Mouse (Mus musculus) midbrain, embryonic 12.5 days (tissue): Measurements from ENCODE around the gene F7. TPM values are rescaled to one million over a fixed set of nuclear protein-coding genes. Genes with fewer than 3 reads are reported as not detected.

Source experiments
- ATAC-seq: fragments of 200-750 bp; cut with Nextera tagmentation; 2 replicates; pipeline ENCODE4 v1.8.0; 2017; ENCODE audit warnings: low read depth, moderate TSS enrichment, moderate library complexity; ENCODE audit not compliant: low FRiP score
- H3K27ac ChIP-seq: fragments of 300-500 bp; sonication (generic); replicated peaks from 2 replicates; pipeline ENCODE4 v1.5.1; 2016; ENCODE audit warnings: mild to moderate bottlenecking
- H3K27me3 ChIP-seq: fragments of 300-500 bp; sonication (generic); 2 replicates; pipeline ENCODE4 v1.6.1; 2016; ENCODE audit warnings: mild to moderate bottlenecking
- H3K36me3 ChIP-seq: fragments of 300-500 bp; sonication (generic); 2 replicates; pipeline ENCODE4 v1.6.1; 2016
- H3K4me1 ChIP-seq: fragments of 300-500 bp; sonication (generic); 2 replicates; pipeline ENCODE4 v1.6.1; 2016
- H3K4me2 ChIP-seq: fragments of 300-500 bp; sonication (generic); replicated peaks from 2 replicates; pipeline ENCODE4 v1.6.1; 2016; ENCODE audit warnings: mild to moderate bottlenecking, moderate library complexity
- H3K4me3 ChIP-seq: fragments of 300-500 bp; sonication (generic); 2 replicates; pipeline ENCODE4 v1.5.1; 2016; ENCODE audit warnings: mild to moderate bottlenecking
- H3K9ac ChIP-seq: fragments of 300-500 bp; sonication (generic); replicated peaks from 2 replicates; pipeline ENCODE4 v1.6.1; 2016; ENCODE audit warnings: mild to moderate bottlenecking, moderate library complexity
- H3K9me3 ChIP-seq: fragments of 300-500 bp; sonication (generic); 2 replicates; pipeline ENCODE4 v1.6.1; 2016; ENCODE audit warnings: mild to moderate bottlenecking
- WGBS: fragments of 180-500 bp; shearing (Covaris S2); methylation state at CpG from one replicate; pipeline ENCODE4 v1.1.7; 2016; 5-methylcytosine and 5-hydroxymethylcytosine counted together
- polyA plus RNA-seq: library from polyadenylated mRNA; unstranded; fragments of >200 nt; fragmentation: Nextera tagmentation; extraction: Ambion mirVana; gene quantifications from 2 replicates; pipeline ENCODE4 v1.2.1, GENCODE M21; 2016

Gene F7
- polyA plus RNA-seq, result 0.12 and 0.15 TPM in 2 replicates

GRCm38 (mm10) chr8:13025487-13026224, at the start of gene F7:
TSS of gene F7 (plus strand) at chr8:13026034.
- no peak within 1 kb of the TSS for H3K9ac ChIP-seq
- H3K27ac ChIP-seq, result no peak within 1 kb of the TSS
- H3K4me1 ChIP-seq, result no peaks in the 10 kb centered on the region
- no peaks in the 10 kb centered on the region for H3K27me3 ChIP-seq
- no peak within 1 kb of the TSS for H3K4me3 ChIP-seq
- H3K9me3 ChIP-seq, result no peaks in the 10 kb centered on the region
- H3K4me2 ChIP-seq, result no peak within 1 kb of the TSS
- WGBS, result 64% methylated on average over 10 of the region's 10 CpGs
- ATAC-seq, result no peak
- H3K36me3 ChIP-seq, result peaks cover 3% of the 10 kb centered on the region; the same call in 1 of the 2 replicates

- H3K27ac ChIP-seq, result no peak overlapping the region
- 0 out of 2 replicates have a peak, but pooled peaks cover 2% of the 10 kb centered on the region for H3K4me1 ChIP-seq
- no peak overlapping the region for H3K4me2 ChIP-seq
- ATAC-seq, result no peak
- H3K27me3 ChIP-seq, result no peaks in the 10 kb centered on the region
- 85% methylated on average over 11 of the region's 11 CpGs for WGBS
- H3K9ac ChIP-seq, result no peak overlapping the region
- H3K9me3 ChIP-seq, result no peaks in the 10 kb centered on the region
- peaks cover 62% of the 10 kb centered on the region for H3K36me3 ChIP-seq
- no peak overlapping the region for H3K4me3 ChIP-seq
These were observed 49.5 kb upstream of the F7 start for GRCm38 (mm10) chr8:12976290-12976689.

GRCm38 (mm10) chr8:12976723-12977122, 49.1 kb upstream of the F7 start:
- no peaks in the 10 kb centered on the region for H3K4me1 ChIP-seq
- no peak overlapping the region for H3K27ac ChIP-seq
- H3K4me2 ChIP-seq, result no peak overlapping the region
- no peak overlapping the region for H3K9ac ChIP-seq
- WGBS, result 85% methylated on average over 5 of the region's 5 CpGs
- ATAC-seq, result no peak
- H3K27me3 ChIP-seq, result no peaks in the 10 kb centered on the region
- no peaks in the 10 kb centered on the region for H3K9me3 ChIP-seq
- H3K4me3 ChIP-seq, result no peak overlapping the region
- H3K36me3 ChIP-seq, result peaks cover 66% of the 10 kb centered on the region

GRCm38 (mm10) chr8:12977325-12977724, 48.5 kb upstream of the F7 start:
- H3K4me3 ChIP-seq, result no peak overlapping the region
- H3K4me1 ChIP-seq, result no peaks in the 10 kb centered on the region
- H3K9ac ChIP-seq, result no peak overlapping the region
- peaks cover 69% of the 10 kb centered on the region for H3K36me3 ChIP-seq
- ATAC-seq, result no peak
- no peaks in the 10 kb centered on the region for H3K27me3 ChIP-seq
- no peaks in the 10 kb centered on the region for H3K9me3 ChIP-seq
- no peak overlapping the region for H3K27ac ChIP-seq
- H3K4me2 ChIP-seq, result no peak overlapping the region
- 86% methylated on average over 12 of the region's 12 CpGs for WGBS

GRCm38 (mm10) chr8:12978308-12978707, 47.5 kb upstream of the F7 start:
- ATAC-seq, result no peak
- WGBS, result 62% methylated on average over 2 of the region's 2 CpGs
- no peaks in the 10 kb centered on the region for H3K9me3 ChIP-seq
- H3K9ac ChIP-seq, result no peak overlapping the region
- peaks cover 66% of the 10 kb centered on the region for H3K36me3 ChIP-seq
- H3K4me3 ChIP-seq, result no peak overlapping the region
- H3K4me2 ChIP-seq, result no peak overlapping the region
- H3K27ac ChIP-seq, result no peak overlapping the region
- H3K27me3 ChIP-seq, result no peaks in the 10 kb centered on the region
- H3K4me1 ChIP-seq, result no peaks in the 10 kb centered on the region

GRCm38 (mm10) chr8:12978726-12979125, 47.1 kb upstream of the F7 start:
- no peaks in the 10 kb centered on the region for H3K4me1 ChIP-seq
- H3K27ac ChIP-seq, result no peak overlapping the region
- H3K4me3 ChIP-seq, result no peak overlapping the region
- peak; percentile 44 for ATAC-seq
- H3K9me3 ChIP-seq, result no peaks in the 10 kb centered on the region
- H3K9ac ChIP-seq, result no peak overlapping the region
- 35% methylated on average over 5 of the region's 5 CpGs for WGBS
- no peaks in the 10 kb centered on the region for H3K27me3 ChIP-seq
- peaks cover 62% of the 10 kb centered on the region for H3K36me3 ChIP-seq
- H3K4me2 ChIP-seq, result no peak overlapping the region

- Histone ChIP-seq H3K4me3 (no peak overlapping the region), H3K4me2 (no peak overlapping the region), H3K27me3 (no peaks in the 10 kb centered on the region), H3K9me3 (no peaks in the 10 kb centered on the region), H3K36me3 (peaks cover 50% of the 10 kb centered on the region), H3K9ac (no peak overlapping the region), H3K4me1 (no peaks in the 10 kb centered on the region), H3K27ac (no peak overlapping the region)
- 85% methylated on average over 18 of the region's 18 CpGs for WGBS
- no peak for ATAC-seq
These were observed 42.0 kb upstream of the F7 start for GRCm38 (mm10) chr8:12983681-12984467.

GRCm38 (mm10) chr8:12984601-12985243, 41.1 kb upstream of the F7 start:
- ATAC-seq, result no peak
- Histone ChIP-seq H3K4me3 (no peak overlapping the region), H3K27ac (no peak overlapping the region), H3K9me3 (no peaks in the 10 kb centered on the region), H3K36me3 (peaks cover 50% of the 10 kb centered on the region), H3K9ac (no peak overlapping the region), H3K4me1 (no peaks in the 10 kb centered on the region), H3K4me2 (no peak overlapping the region), H3K27me3 (no peaks in the 10 kb centered on the region)
- WGBS, result 94% methylated on average over 17 of the region's 17 CpGs

GRCm38 (mm10) chr8:12985259-12985658, 40.6 kb upstream of the F7 start:
- Histone ChIP-seq H3K27ac (no peak overlapping the region), H3K36me3 (peaks cover 49% of the 10 kb centered on the region), H3K4me1 (no peaks in the 10 kb centered on the region), H3K4me3 (no peak overlapping the region), H3K27me3 (no peaks in the 10 kb centered on the region), H3K9ac (no peak overlapping the region), H3K9me3 (no peaks in the 10 kb centered on the region), H3K4me2 (no peak overlapping the region)
- 92% methylated on average over 13 of the region's 13 CpGs for WGBS
- no peak for ATAC-seq

GRCm38 (mm10) chr8:12987571-12987970, 38.3 kb upstream of the F7 start:
- Histone ChIP-seq H3K4me2 (no peak overlapping the region), H3K9me3 (no peaks in the 10 kb centered on the region), H3K27me3 (no peaks in the 10 kb centered on the region), H3K4me3 (no peak overlapping the region), H3K27ac (no peak overlapping the region), H3K4me1 (no peaks in the 10 kb centered on the region), H3K36me3 (peaks cover 55% of the 10 kb centered on the region), H3K9ac (no peak overlapping the region)
- ATAC-seq, result no peak
- 77% methylated on average over 8 of the region's 8 CpGs for WGBS

GRCm38 (mm10) chr8:12988722-12989430, 37.0 kb upstream of the F7 start:
- no peak overlapping the region for H3K4me2 ChIP-seq
- 83% methylated on average over 13 of the region's 13 CpGs for WGBS

More at GRCm38 (mm10) chr8:12988722-12989430, 37.0 kb upstream of the F7 start:
- Histone ChIP-seq H3K27me3 (no peaks in the 10 kb centered on the region), H3K9ac (no peak overlapping the region), H3K36me3 (peaks cover 52% of the 10 kb centered on the region), H3K4me3 (no peak overlapping the region), H3K9me3 (no peaks in the 10 kb centered on the region), H3K27ac (no peak overlapping the region), H3K4me1 (no peaks in the 10 kb centered on the region)
- no peak for ATAC-seq
